Mouse (Mus musculus) cortical plate, adult 2 months (tissue): ENCODE results near the gene Tmc8. TPM values are rescaled to one million over a fixed set of nuclear protein-coding genes. Genes with fewer than 3 reads are reported as not detected.

Experiments
- H3K27ac ChIP-seq: fragments of 200-500 bp; 2 replicates; pipeline ENCODE4 v1.5.1; 2012; ENCODE audit warnings: low read length, control low read depth, inconsistent platforms; ENCODE audit not compliant: insufficient read depth
- H3K4me1 ChIP-seq: fragments of 200-500 bp; 2 replicates; pipeline ENCODE4 v1.6.1; 2011; ENCODE audit warnings: low read length; ENCODE audit not compliant: control insufficient read depth, insufficient read depth
- H3K4me3 ChIP-seq: fragments of 200-500 bp; 2 replicates; pipeline ENCODE4 v1.5.1; 2011; ENCODE audit warnings: mild to moderate bottlenecking, low read length, control low read depth; ENCODE audit not compliant: insufficient read depth
- CTCF ChIP-seq: fragments of 200-500 bp; IDR thresholded peaks from 2 replicates; pipeline ENCODE4 v1.5.1; 2011; ENCODE audit warnings: mild to moderate bottlenecking, control low read depth, low read length; ENCODE audit not compliant: insufficient read depth; ENCODE audit errors: extremely low read depth
- POLR2A ChIP-seq: fragments of 200-500 bp; IDR thresholded peaks from 2 replicates; pipeline ENCODE4 v1.6.1; 2011; ENCODE audit warnings: mild to moderate bottlenecking, low read length, control low read depth; ENCODE audit not compliant: insufficient read depth; ENCODE audit errors: extremely low read depth
- polyA plus RNA-seq: library from polyadenylated mRNA; depleted of rRNA; stranded (reverse); fragments of >200 nt; gene quantifications from 2 replicates; pipeline ENCODE4 v1.2.3, GENCODE M21; 2012

Gene Tmc8
- polyA plus RNA-seq, 1 experiment = 0.54 TPM

- no peak overlapping the region for H3K27ac ChIP-seq
- no peak for TF ChIP-seq POLR2A
- H3K4me1 ChIP-seq = no peaks in the 10 kb centered on the region
- no peak overlapping the region for H3K4me3 ChIP-seq
These were observed 9.5 kb downstream of the Tmc8 start for GRCm38 (mm10) chr11:117791441-117791761.

- Histone ChIP-seq H3K27ac (no peak overlapping the region), H3K4me3 (no peak overlapping the region), H3K4me1 (no peaks in the 10 kb centered on the region)
- TF ChIP-seq POLR2A (no peak), CTCF (no peak)
These were observed 10.5 kb downstream of the Tmc8 start for GRCm38 (mm10) chr11:117792281-117792888.

GRCm38 (mm10) chr11:117794035-117794551 lies 12.2 kb downstream of the Tmc8 start:
- Histone ChIP-seq H3K4me1 (no peaks in the 10 kb centered on the region), H3K4me3 (no peak overlapping the region), H3K27ac (no peak overlapping the region)
- TF ChIP-seq CTCF (no peak), POLR2A (no peak)

GRCm38 (mm10) chr11:117796954-117797353 lies 15.1 kb downstream of the Tmc8 start:
- no peak for TF ChIP-seq POLR2A
- no peak for TF ChIP-seq CTCF
- Histone ChIP-seq H3K27ac (no peak overlapping the region), H3K4me1 (no peaks in the 10 kb centered on the region), H3K4me3 (no peak overlapping the region)

GRCm38 (mm10) chr11:117797511-117798159 lies 15.8 kb downstream of the Tmc8 start, which contains the start of gene 6030468B19Rik:
Gene 6030468B19Rik (plus strand): TSS chr11:117797660.
- no peaks in the 10 kb centered on the region for H3K4me1 ChIP-seq
- TF ChIP-seq POLR2A = no peak
- H3K27ac ChIP-seq = no peak within 1 kb of the TSS
- no peak within 1 kb of the TSS for H3K4me3 ChIP-seq

- TF ChIP-seq CTCF = no peak
- TF ChIP-seq POLR2A = no peak
- H3K4me3 ChIP-seq = no peak overlapping the region
- no peak overlapping the region for H3K27ac ChIP-seq
- no peaks in the 10 kb centered on the region for H3K4me1 ChIP-seq
These were observed 16.3 kb downstream of the Tmc8 start for GRCm38 (mm10) chr11:117798160-117798541.

- TF ChIP-seq CTCF = no peak
- TF ChIP-seq POLR2A = no peak
These were observed 17.3 kb downstream of the Tmc8 start for GRCm38 (mm10) chr11:117799174-117799573.

GRCm38 (mm10) chr11:117800038-117800437 lies 18.2 kb downstream of the Tmc8 start:
- TF ChIP-seq CTCF (no peak), POLR2A (no peak)
- H3K4me3 ChIP-seq = no peak overlapping the region
- no peak overlapping the region for H3K27ac ChIP-seq
- H3K4me1 ChIP-seq = no peaks in the 10 kb centered on the region

More at GRCm38 (mm10) chr11:117799174-117799573, 17.3 kb downstream of the Tmc8 start:
- no peak overlapping the region for H3K27ac ChIP-seq
- no peaks in the 10 kb centered on the region for H3K4me1 ChIP-seq
- H3K4me3 ChIP-seq = no peak overlapping the region

- TF ChIP-seq CTCF = no peak
- no peak for TF ChIP-seq POLR2A
- Histone ChIP-seq H3K4me1 (no peaks in the 10 kb centered on the region), H3K27ac (no peak overlapping the region), H3K4me3 (no peak overlapping the region)
These were observed 19.8 kb downstream of the Tmc8 start for GRCm38 (mm10) chr11:117801650-117802049.

GRCm38 (mm10) chr11:117803166-117803688 lies 21.4 kb downstream of the Tmc8 start:
- H3K4me3 ChIP-seq = no peak overlapping the region
- H3K27ac ChIP-seq = no peak overlapping the region
- TF ChIP-seq POLR2A (no peak), CTCF (no peak)
- H3K4me1 ChIP-seq = no peaks in the 10 kb centered on the region
